Mouse (Mus musculus): ENCODE data around the gene Aqp11.

Gene Aqp11

DNA sequence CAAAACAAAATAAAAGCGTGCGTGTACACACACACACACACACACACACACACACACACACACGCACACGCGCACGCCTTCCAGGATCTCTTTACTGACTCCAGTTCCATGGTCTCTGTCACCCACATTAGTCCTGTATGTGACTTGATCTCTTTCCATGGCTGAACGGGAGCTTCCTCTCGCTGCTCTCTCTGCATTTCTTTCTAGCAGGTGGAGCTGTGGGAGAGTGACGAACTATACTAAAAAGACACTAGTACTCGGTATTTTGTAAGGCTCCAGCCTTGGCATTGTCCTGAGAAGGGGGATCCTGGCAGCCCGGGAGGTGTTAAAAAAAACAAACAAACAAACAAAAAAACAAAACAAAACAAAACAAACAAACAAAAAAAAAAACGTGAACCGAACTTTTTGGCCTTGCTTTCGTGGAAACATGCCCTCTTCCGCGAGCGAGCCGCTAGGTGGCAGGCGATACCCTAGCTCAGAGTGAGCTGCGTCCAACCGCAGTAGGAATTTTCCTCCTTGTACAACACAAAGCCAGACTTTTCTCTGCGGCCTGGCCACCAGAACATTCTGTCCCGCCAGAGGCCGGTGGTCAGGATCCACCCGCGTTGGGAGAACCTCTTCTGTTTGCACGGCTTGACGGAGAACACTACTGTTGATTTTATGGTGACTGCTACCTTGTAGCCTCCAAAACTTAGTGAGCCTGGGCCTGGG, 9.9 kb upstream of the Aqp11 start:
- peak; percentile 71 for ATAC-seq (ENCODE audit: low TSS enrichment)

DNA sequence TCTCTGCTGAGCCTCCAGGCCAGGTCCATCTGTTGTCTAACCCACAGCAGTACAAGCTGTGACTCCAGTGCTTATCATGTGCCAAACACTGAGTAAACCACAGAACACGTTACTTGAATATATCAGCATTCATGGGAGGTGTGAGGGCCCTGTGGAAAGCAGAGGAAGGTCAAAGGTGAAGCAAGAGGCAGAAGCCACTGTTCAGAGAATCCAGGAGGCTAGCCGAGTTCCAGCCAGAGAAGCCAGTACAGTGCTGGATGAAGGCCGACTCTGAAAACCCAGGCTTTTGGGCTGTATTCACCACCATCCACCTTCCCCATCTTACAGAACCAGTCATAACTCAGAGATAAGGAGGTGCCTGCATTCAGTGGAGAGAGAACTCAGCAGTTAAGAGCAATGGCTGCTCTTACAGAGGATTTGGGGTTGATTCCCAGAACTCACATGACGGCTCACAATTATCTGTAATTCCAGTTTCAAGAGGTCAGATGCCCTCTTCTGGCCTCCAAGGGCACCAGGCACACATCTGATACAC, 9.2 kb upstream of the Aqp11 start:
- ATAC-seq (ENCODE audit: low TSS enrichment): no peak

DNA sequence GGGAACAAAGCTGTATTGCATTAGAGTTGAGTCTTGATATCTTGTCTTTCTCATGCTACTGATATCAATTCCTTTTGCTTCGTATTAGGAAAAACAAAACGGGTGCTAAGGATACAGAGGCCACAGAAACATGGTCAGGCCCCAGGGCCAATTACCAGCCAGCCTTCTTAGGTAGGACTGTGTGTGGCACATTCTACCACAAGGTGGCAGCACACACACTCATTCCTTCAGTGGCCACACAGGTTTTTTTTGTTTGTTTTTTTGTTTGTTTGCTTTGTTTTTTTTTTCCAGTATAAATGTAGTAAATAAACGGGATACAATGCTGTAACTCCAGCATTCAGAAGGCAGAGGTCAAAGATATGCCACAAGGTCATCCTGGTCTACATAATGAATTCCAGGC, 7.2 kb upstream of the Aqp11 start:
- ATAC-seq (ENCODE audit: low TSS enrichment): no peak

DNA sequence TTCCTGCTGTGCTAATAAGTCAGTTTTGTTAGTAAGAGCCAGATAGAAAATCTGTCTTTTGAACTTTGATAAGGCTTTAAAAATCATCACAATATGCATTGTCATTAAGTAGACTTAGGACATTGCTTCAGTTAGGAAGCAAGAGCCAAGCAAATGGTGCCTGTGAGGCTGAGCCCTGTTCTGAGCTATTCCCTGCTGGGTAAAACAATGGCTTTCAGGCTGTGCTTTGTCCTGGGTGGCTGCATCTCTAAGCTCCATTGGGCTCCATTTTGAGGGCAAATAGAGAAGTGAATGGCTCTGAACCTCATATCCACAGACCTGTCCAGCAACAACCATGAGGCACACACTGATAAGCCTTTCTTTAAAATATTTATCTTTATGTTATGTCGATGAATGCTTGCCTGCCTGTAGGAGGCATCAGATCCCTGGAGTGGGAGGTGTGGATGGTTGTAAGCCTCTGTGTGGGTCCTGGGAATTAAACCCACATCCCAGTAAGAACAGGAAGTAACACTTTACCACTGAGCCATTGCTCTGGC, 3.7 kb upstream of the Aqp11 start:
- no peak for ATAC-seq (ENCODE audit: low TSS enrichment)

DNA sequence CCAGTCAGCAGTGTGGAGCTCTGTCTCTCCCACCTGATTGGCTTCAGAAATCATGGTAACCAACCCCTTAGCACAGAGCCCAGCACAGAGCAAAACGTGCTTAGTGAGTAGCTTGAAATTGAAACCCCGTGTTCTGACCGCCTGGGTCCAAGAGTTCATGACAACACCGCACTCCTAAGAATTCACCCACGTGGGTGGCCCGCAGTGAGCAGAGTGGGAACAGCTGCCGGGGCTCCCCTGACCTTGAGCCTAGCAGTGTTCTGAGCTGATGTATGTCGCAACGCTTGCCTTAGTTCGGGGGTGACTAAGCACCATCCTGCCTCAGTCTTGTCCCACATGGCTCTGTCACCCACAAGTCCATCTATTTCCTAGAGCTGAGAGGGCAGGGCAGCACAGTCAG, 2.9 kb upstream of the Aqp11 start:
- ATAC-seq (ENCODE audit: low TSS enrichment): no peak

DNA sequence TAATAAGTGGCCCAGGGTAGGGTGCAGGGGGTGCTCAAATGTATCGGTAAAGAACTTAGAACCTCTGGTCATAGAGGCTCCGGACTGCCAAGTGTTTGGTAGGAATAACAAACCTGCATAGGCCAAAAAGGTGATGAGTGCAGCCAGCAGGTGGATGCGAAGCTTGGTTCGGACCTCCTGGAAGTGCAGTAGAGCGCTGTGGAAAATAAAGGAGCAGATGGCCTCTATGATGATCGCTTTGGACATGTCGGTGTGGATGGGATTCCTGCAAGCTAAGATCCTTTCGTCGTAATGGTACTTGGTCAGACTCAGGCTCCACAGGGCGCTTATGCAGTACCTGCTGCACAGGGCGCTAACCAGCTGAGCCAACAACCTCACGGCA, 842 bp downstream of the Aqp11 start:
- peak; percentile 4; the same call in 1 of the 2 replicates for ATAC-seq (ENCODE audit: low TSS enrichment)

DNA sequence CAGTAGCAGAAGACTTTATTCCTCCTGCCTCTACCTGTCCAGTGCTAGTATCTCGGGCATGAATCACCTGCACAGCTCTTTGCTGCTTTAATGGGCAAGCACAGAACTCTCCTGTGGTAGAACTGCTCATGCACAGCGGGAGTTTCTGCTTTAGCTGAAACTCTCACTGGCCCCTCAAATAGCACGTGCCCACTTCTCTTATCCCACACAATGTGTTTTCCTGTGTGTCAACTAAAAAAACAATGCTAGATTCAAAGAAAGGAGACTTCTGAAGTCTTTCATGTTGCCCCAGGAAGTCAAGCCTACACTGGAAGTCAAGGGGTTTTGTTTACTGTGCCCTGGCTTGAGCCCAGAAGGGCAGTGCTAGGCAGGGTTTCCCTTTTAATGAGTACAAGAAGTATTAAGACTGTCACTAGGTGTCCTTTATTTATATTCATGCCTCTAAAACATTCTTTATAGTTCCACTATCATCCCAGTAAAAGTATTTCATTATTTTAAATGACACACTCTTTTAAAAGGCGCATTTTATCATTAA, 2.1 kb downstream of the Aqp11 start:
- ATAC-seq (ENCODE audit: low TSS enrichment): no peak

DNA sequence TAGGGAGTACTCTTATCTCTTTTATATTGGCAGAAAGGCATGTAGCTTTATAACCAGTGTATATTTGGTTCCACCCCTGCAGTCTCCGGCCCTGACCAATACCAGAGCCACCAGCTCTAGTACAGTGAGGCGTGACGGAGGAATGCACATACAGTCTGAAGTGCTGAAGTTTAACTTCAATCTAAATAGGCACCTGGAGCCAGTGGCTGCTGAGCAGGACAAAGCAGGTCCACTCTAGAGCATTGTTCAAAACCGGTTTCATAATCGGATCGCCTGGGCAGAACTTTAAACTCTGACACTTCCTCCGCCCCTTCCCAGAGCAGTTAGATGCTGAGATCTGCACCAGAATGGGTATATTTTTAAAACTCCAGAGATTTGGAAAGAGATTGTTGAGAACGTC, 3.1 kb downstream of the Aqp11 start:
- no peak for ATAC-seq (ENCODE audit: low TSS enrichment)

DNA sequence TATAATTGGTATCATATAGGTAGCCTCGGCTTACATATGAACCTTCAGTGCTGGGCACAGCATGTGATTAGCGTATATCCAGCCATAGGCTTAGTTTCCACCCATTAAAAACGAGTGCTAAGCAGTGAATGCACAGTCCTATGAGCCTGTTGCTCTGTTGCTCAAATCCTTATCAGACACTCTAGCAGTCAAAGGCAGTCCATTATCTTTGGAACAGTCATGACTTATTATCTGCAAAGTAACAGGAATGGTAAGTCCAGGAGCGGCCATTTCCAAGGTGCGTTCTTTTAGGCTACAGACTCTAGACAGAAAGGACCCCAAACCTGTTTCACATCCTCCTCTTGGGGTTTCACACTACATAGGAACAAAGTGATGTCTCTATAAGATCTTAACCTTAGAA, 4.5 kb downstream of the Aqp11 start:
- no peak for ATAC-seq (ENCODE audit: low TSS enrichment)

DNA sequence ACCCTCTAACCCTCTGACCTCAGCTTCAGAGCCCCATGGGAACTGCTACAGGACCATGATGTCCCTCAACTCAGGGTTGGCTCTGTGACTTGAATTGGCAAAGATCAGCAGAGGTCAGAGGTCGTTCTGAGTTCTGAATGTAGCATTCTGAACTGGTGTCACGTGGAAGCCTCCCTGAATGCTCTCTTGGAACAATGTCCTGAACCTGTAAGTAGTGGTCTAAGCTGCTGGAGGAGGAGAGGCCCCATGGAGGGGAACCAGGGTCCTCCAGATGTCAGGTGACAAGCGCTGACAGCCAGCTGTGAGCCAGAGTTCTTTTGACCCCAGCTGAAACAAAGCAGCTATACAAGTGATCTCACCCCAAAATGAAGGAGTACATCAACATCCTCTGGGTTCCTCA, 7.7 kb downstream of the Aqp11 start:
- no peak for ATAC-seq (ENCODE audit: low TSS enrichment)

DNA sequence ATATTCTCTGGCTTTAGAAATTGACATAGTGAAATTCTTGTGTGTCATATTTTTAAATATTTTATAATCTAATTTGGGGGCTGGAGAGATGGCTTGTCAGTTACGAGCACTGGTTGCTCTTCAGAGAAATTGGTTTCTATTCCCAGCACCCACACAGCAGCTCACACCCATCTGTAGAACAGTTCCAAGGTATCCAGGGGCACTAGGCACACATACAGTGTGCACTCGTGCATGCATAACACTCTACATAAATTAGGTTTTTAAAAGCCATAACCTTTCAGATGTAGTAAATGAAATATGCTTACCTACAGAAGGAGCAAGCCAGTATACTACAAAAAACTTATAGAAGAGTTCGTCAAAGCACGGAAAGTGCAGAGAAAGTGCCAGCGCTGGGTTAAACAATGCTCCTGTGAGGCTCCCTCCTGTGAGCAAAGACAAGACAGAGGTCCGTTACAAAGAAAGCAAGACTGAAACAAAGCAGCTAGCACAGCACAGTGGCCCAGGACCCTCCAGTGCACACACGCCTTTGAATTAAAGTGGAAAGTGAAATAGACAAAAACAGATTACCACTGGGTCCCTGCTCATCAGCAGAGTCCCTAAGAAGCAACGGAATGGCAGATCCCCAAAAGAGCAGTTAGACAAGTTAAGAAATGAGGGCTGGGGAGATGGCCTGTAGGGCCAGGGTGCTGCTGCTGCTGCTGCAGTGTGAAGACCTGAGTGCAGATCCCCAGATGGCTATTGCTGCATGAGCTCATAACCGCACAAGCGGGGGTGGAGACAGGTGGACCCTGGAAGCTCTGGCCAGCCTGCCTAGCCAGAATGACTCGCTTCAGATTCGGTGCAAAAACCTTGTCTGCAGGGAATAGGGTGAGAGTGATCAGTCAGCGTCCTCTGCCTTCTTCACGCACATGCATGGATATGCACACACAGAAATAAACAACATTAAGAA, 9.1 kb downstream of the Aqp11 start:
- peak; percentile 31; the same call in 1 of the 2 replicates for ATAC-seq (ENCODE audit: low TSS enrichment)

DNA sequence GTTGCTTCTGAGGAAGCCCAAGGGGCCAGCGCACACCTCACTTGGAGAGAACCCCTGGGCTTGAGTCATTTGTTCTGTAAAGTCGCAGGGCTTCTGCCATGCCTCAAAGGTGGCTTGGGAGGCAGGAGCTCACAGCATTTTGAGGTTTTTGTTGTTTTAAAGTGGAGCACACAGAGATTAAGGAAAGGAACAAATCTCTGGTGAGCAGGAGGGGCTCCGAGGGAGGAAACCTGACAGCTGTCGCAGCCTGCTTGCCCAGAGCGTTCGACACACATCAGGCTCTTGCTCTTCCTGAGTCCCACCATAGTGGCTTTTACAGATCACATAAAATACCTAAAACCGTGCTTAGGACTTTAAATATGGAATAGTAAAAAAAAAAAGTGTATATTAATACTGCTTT, 11.3 kb downstream of the Aqp11 start:
- no peak for ATAC-seq (ENCODE audit: low TSS enrichment)

DNA sequence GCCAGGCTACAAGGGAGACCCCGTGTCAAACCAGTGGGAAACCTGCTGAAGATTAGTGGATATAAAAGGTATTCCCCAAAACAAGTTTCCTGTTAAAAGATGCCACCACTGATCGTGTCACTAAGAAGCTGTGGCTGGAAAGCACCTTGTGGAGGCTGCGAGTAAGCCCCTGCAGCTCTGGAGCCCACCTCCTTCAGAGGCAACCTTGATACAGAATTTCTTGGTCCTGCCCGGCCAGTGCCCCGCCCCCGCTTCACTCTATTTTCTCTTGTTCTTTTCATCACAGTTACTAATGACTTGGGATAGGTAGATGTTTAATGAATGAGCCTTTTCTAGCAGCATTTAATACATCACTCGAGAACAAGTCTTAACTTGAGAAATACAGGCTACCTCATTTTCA, 12.0 kb downstream of the Aqp11 start:
- no peak for ATAC-seq (ENCODE audit: low TSS enrichment)

DNA sequence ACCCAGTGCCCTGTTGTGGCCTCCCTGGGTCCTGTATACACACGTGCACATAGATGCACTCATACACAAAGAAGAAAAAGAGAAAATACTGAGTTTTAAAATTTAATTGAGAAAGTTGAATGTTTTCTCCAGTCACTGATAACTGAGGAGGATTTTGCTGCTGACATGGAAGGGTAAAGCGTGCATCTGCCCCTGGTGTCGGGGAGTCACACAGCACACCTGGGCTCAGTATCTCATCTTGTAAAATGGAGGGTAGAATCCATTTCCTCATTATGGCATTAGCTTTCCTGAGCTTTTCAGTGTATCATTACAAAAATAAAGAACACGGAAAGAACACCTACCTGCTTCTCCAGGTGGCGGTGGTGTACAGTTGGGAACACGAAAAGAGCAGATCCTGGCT, 12.7 kb downstream of the Aqp11 start:
- ATAC-seq (ENCODE audit: low TSS enrichment): no peak

DNA sequence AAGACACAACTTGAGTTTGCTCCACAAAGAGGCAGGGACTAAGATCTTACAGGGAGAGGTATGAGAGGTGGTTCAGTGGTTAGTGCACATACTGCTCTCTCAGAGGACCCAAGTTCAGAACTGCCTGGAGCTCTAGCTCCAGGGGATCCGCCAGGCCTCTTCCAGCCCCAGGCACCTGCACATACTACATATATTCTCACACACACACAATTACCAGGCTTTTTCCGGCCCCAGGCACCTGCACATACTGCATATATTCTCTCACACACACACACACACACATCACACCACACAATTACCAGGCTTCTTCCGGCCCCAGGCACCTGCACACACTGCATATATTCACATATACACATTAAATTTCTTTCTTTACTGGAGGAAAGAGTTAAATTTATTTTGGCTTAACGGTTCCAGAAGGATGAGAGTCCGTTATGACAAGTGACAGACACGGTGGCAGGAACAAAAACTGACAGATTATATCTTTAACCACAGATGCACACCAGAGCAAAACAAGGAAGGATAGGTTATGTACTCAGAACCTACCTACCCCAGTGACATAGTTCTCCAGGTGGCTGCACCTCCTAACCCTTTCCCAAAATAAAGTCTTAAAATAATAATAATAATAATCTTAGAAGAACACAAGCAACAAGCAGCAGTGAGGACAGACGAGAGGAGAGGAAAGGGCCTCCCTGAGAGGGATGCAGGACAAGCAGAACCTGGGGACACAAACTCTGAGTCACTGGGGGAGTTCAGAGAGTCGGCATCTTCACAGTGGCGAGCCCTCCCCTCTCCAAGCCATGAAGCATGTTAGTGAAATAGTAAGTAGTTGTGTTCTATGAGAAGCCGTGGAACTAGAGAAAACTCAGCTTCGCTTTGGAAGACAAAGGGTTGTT, 14.2 kb downstream of the Aqp11 start:
- ATAC-seq (ENCODE audit: low TSS enrichment): no peak

DNA sequence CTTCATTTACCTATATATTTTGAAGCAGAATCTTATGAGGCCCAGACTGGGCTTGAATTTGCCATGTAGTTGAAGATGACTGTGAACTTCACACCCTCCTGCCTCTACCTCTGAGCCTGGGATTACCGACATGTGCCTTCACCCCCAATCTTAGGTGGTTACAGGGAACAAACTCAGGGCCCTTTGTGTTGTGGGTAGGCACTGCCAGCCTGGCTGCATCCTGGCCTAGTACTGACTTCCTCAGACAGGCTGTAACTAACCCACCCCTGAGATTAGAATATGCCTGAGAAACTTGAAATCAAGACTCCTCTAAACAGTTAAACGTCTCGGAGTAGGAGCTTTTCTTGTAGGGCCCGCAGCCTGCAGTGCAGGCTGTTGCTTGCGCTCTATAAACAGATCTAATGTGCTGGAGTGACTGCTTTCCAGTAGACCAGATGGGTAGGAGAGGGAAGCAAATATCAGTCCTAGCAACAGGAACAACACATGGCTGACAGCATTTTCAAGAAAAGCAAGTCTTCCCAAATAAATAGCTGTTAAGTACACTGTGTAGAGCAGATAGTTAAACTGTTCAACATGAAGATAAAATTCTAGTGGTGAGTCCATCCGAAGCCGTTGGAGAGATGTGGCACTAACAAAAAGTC, 15.7 kb downstream of the Aqp11 start:
- peak; percentile 48 for ATAC-seq (ENCODE audit: low TSS enrichment)

DNA sequence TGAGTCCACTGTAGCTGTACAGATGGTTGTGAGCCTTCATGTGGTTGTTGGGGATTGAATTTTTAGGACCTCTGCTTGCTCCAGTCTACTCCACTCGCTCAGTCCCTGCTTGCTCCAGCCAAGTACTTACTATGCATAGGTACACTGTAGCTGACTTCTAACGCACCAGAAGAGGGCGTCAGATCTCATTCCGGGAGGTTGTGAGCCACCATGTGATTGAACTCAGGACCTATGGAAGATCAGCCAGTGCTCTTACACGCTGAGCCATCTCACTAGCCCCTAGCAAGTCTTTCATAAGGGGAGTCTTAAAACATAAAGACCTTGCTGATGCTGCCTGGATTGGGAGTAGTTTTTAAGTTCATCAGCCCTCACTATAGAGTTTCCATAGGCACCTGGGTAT, 18.0 kb downstream of the Aqp11 start:
- no peak for ATAC-seq (ENCODE audit: low TSS enrichment)

DNA sequence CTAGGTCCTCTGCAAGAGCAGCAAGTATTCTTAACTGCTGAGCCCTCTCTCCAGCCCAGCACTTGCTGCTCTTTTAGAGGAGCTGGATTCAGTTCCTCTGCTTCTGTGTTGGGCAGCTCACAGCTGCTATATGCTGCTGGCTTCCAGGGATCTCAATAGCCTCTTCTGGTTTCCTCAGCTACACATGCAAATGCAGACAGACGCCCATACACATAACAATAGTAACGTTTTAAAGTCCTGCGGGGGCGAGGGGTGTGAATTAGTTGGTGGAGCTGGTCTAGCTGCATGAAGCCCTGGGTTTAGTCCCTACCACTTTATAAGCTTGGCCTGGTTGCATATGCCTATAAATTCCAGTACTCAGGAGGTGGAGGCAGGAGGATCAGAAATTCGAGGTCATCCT, 19.0 kb downstream of the Aqp11 start:
- ATAC-seq (ENCODE audit: low TSS enrichment): peak; percentile 84

DNA sequence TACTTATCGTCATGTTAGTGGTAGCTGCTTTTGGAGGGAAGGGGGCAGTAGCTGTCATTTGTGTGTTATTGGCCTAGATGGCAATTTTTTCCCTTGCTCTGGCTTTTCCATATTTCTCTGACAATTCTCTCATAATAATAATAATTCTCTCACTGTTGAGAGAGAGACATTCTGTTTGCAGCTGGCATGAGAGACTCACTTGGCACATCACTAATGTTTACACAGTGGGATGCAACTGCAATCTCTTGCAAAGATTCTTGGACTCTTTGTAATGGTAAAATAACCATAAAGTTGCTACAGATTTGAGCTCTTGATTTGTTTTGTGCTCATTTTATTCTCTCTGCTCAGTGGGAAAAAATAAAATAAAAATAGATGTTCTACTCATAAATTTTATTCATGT, 20.8 kb downstream of the Aqp11 start:
- ATAC-seq (ENCODE audit: low TSS enrichment): no peak

DNA sequence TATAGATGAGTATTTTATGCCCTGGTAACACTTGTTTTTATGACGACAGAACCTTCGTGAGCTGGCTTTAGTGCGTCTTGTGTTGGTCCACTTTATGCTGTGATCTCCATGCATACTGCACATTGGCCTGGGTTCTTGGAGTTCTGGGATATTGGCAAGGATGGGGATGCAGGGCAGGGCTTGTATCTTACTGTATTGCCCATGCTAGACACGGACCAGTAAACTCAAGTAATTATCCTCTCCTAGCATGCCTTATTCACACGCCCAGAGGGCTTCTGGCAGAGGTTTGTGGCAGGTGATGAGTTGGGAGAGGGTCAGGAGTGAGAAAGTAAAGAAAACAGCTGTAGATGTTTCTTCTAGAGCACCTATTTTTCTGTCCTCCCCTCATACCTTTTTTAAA, 23.4 kb downstream of the Aqp11 start:
- no peak for ATAC-seq (ENCODE audit: low TSS enrichment)

DNA sequence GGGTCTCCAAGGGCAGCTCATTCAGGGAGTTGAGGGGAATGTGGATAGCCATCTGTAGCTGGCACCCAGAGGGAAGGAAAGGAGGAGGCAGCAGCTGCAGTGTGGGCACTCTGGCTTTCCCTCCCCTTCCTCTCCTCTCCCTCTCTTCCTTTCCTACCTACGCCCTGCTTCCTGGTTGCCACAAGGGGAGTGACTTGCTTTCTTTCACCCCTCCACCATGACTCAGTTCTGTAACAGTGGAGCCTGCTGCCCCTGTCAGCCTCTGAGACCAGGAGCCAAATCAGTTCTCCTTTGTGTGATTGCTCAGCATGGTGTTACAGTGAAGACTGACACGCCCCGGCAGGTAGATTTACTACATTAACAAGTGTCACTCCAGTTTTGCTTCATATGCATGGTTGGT, 28.9 kb downstream of the Aqp11 start:
- peak; percentile 95 for ATAC-seq (ENCODE audit: low TSS enrichment)

Data from frontal cortex, adult (tissue).